ENCODE assay signal across 9 mouse cellular contexts in the genomic region with DNA sequence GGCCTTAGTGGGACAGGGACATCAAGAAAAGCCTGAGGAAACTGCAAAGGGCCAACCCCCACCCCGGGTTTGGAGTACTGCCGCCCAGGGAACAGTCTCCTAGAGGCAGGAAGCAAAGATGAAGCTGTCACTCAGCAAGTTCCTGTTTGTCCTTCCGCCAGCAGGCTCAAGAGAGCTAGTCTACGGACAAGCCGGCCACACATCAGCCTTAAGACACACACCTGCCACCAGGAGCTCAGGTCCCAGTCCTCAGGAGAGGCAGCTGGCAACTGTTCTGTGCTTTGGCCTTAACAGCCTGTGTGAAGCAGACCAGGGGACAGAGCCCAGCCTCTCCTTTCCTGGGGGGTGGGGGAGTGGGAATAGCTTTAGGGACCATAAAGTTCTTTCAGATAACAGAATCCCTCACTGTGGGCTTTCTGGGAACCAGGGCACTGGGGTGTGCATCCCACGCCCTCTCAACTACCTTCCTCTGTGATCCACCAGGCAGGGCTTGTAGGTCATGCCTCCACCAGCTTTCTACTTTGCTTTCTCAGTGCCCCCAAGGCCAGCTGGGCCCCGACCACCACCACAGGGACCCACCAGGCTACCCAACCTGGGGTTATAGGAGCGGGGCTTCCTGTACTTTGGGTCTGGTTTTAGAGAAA.
DNase-seq lines count a peak whose midpoint lies in the region; ATAC-seq and TF ChIP-seq lines count a peak whose summit lies in the region.
"Had no signal": no experiment of that assay in that cellular context is flagged by ENCODE, and none has a peak within 500 bp of the region (broad histone marks: within the 10 kb centered on the region; RNA-seq: fewer than 3 reads in every experiment).

No protein-coding gene starts in this region.

- H3K27ac ChIP-seq in testis, adult 2 months (ENCODE audit: control insufficient read depth, insufficient read depth, low read depth, low read length), result peak overlapping the region; percentile 26; the same call in 1 of the 2 replicates
- peak overlapping the region; percentile 74; the same call in 1 of the 2 replicates for H3K27ac ChIP-seq in stomach, embryonic 14.5 days (ENCODE audit: low read length)
- H3K27ac ChIP-seq: neural tube, embryonic 12.5 days had no signal

- H3K36me3 ChIP-seq in testis, adult 2 months (ENCODE audit: control insufficient read depth, insufficient read depth, low read length), result no peaks in the 10 kb centered on the region
- peaks cover 4% of the 10 kb centered on the region; the same call in 1 of the 2 replicates for H3K36me3 ChIP-seq in stomach, embryonic 14.5 days (ENCODE audit: control insufficient read depth, insufficient read depth, low read length)

- no peak for ATAC-seq in stomach, embryonic 14.5 days (ENCODE audit: insufficient number of reproducible peaks, insufficient read depth, low FRiP score, low read depth)

- TF ChIP-seq CTCF in testis, adult 2 months (IDR thresholded peaks at IDR 0.05; ENCODE audit: control insufficient read depth, insufficient read depth, insufficient replicate concordance, low read depth, low read length), result no peak

- H3K9ac ChIP-seq in stomach, embryonic 14.5 days (replicated peaks; ENCODE audit: low read depth, low read length), result no peak overlapping the region
- H3K9ac ChIP-seq: neural tube, embryonic 12.5 days had no signal

- H3K27me3 ChIP-seq in testis, adult 2 months (ENCODE audit: control insufficient read depth, insufficient read depth, low read length), result no peaks in the 10 kb centered on the region
- H3K27me3 ChIP-seq in stomach, embryonic 14.5 days (ENCODE audit: control insufficient read depth, insufficient read depth, low read length), result no peaks in the 10 kb centered on the region
- H3K27me3 ChIP-seq: neural tube, embryonic 12.5 days had no signal

- peaks cover 4% of the 10 kb centered on the region; the same call in 1 of the 2 replicates for H3K4me1 ChIP-seq in testis, adult 2 months (ENCODE audit: control insufficient read depth, insufficient read depth, low read length)
- H3K4me1 ChIP-seq in stomach, embryonic 14.5 days (ENCODE audit: control insufficient read depth, insufficient read depth, low read length), result peaks cover 26% of the 10 kb centered on the region; the same call in 1 of the 2 replicates

- no peak overlapping the region for H3K4me2 ChIP-seq in stomach, embryonic 14.5 days (replicated peaks; ENCODE audit: low read depth, low read length)
- H3K4me2 ChIP-seq: neural tube, embryonic 12.5 days had no signal

- WGBS in stomach, embryonic 14.5 days, result 58% methylated on average over 8 of the region's 8 CpGs

- no peak overlapping the region for H3K4me3 ChIP-seq in testis, adult 2 months (ENCODE audit: control insufficient read depth, low read depth, low read length)
- H3K4me3 ChIP-seq in stomach, embryonic 14.5 days (ENCODE audit: low read depth, low read length), result no peak overlapping the region
- H3K4me3 ChIP-seq: neural tube, embryonic 12.5 days had no signal

- DNase-seq in testis, postnatal 10 days (ENCODE audit: low spot score), result no peak
- peak; percentile 74 to 83 for DNase-seq in heart, adult 18-20 months
- peak; percentile 64 for DNase-seq in kidney, adult 11 months
- DNase-seq in lung, adult 18-20 months, result peak; percentile 65 to 78
- DNase-seq in urinary bladder, postnatal 14 days (ENCODE audit: low spot score), result no peak
- DNase-seq in urinary bladder, postnatal 4 days (ENCODE audit: low spot score in 2 of 2), result no peak

- H3K9me3 ChIP-seq in stomach, embryonic 14.5 days (ENCODE audit: control insufficient read depth, low read depth, low read length), result no peaks in the 10 kb centered on the region
- H3K9me3 ChIP-seq: neural tube, embryonic 12.5 days had no signal

- no peak for TF ChIP-seq POLR2A in testis, adult 2 months (IDR thresholded peaks at IDR 0.05; ENCODE audit: control insufficient read depth, low read depth, low read length)

Comparison
In these comparisons a context has a peak if more than half of its experiments do, and no peak if none do; other contexts are left out.
1. DNase-seq: peak in heart, adult 18-20 months (2 of 2), kidney, adult 11 months (single experiment) and lung, adult 18-20 months (2 of 2); none in testis, postnatal 10 days (single experiment), urinary bladder, postnatal 14 days (single experiment) and urinary bladder, postnatal 4 days (0 of 2).